Mouse (Mus musculus): Measurements from ENCODE around the gene Fam53b. TPM values are rescaled to one million over a fixed set of nuclear protein-coding genes. Genes with fewer than 3 reads are reported as not detected.

The Fam53b gene
- polyA plus RNA-seq, 1 experiment from 2014 or later = 36.3 TPM

DNA sequence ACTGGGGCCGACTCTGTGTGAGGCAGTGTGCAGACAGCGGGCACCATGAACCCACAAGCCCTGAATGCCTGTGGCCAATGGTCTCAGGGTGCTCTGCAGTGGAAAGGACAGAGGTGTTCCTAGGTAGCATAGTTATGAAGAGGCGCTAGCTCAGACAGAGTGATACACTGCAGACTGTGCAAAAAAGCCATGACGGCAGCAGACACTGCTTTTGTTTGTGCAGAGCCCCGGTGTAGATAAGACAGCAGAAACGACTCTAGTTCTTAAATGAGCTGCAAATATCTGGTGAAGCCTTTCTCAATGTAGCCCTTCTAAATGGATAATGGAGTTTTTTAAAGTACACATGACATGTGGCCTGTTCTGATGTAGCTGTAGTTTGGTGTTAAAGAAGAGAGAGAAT, 73.9 kb downstream of the Fam53b start:
- CTCF ChIA-PET = interaction anchor here (1.0 kb wide), 1 partner anchor 12 kb away, joined by 3 read pairs; no protein-coding TSS in a partner anchor
- ATAC-seq = no peak
- no peak for TF ChIP-seq CTCF (IDR thresholded peaks at IDR 0.05)
- POLR2A ChIA-PET = no interaction called here
- in situ Hi-C loops (cut with MboI; ENCODE audit: low pct_unique_long_range_greater_than_20kb) = no loop called here
- no peak for DNase-seq (ENCODE audit: low read depth, low spot score)
- H3K27me3 ChIP-seq = no peaks in the 10 kb centered on the region

DNA sequence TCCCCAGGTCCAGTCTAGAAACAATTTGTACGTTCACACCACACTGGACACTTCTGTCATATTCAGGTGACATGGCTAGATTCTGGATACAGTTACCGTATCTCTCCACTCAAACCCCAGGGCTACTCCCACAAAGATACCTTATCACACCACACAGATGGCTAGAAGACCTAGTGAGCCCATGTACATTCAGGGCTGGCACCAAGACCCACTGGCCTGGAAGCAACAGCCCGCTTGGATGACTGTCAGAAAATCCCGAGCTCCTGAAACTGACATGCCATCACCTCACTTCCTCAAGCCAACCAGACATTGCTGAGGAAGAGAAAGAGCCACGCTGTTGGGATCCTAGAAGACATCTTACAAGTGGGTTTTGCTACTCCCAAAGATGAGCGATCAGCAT, 74.8 kb downstream of the Fam53b start:
- DNase-seq (ENCODE audit: low read depth, low spot score) = no peak
- CTCF ChIA-PET = interaction anchor here (0.7 to 1.1 kb wide), 3 partner anchors 8 to 72 kb away, joined by 3 read pairs; no protein-coding TSS in a partner anchor
- no peaks in the 10 kb centered on the region for H3K27me3 ChIP-seq
- in situ Hi-C loops (cut with MboI; ENCODE audit: low pct_unique_long_range_greater_than_20kb) = no loop called here
- POLR2A ChIA-PET = interaction anchor here (0.7 kb wide), 1 partner anchor 71 kb away, joined by 4 read pairs; no protein-coding TSS in a partner anchor
- TF ChIP-seq CTCF (IDR thresholded peaks at IDR 0.05) = no peak
- no peak for ATAC-seq

DNA sequence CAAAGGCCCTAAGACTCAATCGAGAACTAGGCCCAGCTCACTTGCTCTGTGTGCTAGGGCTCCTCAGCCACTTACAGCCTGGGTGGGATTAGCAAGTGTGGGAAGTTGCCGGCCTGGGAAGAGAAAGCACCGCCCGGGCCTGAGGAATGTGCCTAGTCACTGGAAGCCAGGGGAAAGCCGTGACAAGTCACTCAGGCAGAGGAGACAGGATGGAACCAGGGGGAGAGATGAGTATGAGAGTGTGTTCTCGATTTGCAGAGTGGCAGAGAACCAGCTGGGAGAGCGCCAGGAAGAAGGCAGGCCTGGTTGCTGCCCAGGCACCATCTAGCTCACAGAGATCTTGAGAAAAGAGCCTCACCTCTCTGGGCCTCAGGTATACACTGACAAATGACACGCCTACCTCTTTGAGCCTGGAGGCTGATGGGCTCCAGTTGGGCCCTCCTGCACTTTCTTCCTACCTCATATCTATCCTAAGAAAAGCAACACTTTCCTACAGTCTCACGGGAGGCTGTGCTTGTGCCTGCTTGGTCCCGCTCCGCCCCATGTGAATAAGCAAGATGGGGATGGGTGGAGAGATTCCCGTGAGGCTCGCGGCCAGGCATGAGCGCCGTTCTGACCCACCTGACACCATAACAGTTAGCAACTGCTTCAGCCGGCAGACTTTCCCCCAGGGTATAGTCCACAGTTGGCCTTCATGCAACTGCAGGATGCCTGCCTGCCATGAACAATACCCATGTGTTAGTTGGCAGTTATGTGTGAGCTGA, 77.4 kb downstream of the Fam53b start:
- CTCF ChIA-PET = interaction anchor here (0.8 to 1.6 kb wide), 7 partner anchors 9 to 78 kb away, joined by 3 to 4 read pairs (median 3); no protein-coding TSS in a partner anchor
- in situ Hi-C loops (cut with MboI; ENCODE audit: low pct_unique_long_range_greater_than_20kb) = no loop called here
- no peaks in the 10 kb centered on the region for H3K27me3 ChIP-seq
- TF ChIP-seq CTCF (IDR thresholded peaks at IDR 0.05) = no peak
- POLR2A ChIA-PET = no interaction called here
- peak; percentile 73 for ATAC-seq
- DNase-seq (ENCODE audit: low read depth, low spot score) = peak; percentile 90

DNA sequence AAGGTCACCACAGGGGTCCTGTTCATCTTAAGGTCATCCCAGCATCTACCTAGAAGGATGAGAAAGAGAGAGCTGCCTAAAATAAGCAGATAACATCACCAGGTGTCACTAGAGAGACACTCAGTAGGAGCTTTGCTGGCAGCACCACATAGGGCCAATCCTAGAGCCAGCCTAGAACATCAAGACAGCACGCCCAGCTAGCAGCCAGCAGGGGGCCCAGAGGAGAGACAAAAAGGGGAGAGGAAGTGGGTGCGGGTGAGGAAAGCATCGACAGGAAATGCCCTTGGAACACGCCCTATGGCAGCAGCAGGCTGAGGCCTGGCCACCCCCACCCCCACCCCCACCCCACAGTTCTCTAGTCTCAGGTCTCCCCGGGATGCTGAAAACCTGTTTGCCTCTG, 78.5 kb downstream of the Fam53b start:
- ChIA-PET CTCF (interaction anchor here (0.8 to 1.6 kb wide), 3 partner anchors 8 to 30 kb away, joined by 3 to 4 read pairs (median 3); no protein-coding TSS in a partner anchor), POLR2A (no interaction called here)
- no peak for TF ChIP-seq CTCF (IDR thresholded peaks at IDR 0.05)
- ATAC-seq (no peak), DNase-seq (ENCODE audit: low read depth, low spot score) (no peak)
- in situ Hi-C loops (cut with MboI; ENCODE audit: low pct_unique_long_range_greater_than_20kb) = no loop called here
- H3K27me3 ChIP-seq = no peaks in the 10 kb centered on the region

DNA sequence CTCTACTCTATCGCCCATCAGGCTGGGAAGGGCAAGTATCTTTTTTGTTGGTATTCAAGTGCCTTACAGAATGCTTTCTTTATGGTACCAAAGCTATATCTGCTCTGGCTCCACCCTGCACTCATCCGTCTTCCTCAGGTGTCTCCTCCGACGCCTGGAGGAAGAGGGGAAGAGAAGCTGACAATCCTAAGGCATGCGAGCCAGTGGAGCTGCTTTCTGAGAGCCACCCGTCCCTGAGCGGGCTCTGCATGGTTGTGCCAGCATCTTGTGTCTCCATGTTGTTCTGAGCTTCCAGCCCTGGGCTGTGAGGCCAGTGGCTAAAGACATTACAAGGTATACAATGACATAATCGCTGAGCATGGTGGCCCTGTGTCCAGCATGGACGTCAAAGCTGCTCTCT, 79.5 kb downstream of the Fam53b start:
- ATAC-seq (no peak), DNase-seq (ENCODE audit: low read depth, low spot score) (no peak)
- in situ Hi-C loops (cut with MboI; ENCODE audit: low pct_unique_long_range_greater_than_20kb) = no loop called here
- POLR2A ChIA-PET = interaction anchor here (0.5 to 0.6 kb wide), 3 partner anchors 17 to 630 kb away, joined by 3 read pairs; no protein-coding TSS in a partner anchor
- no peak for TF ChIP-seq CTCF (IDR thresholded peaks at IDR 0.05)
- no peaks in the 10 kb centered on the region for H3K27me3 ChIP-seq
- CTCF ChIA-PET = interaction anchor here (1.3 to 1.6 kb wide), 3 partner anchors 16 to 50 kb away, joined by 3 read pairs; no protein-coding TSS in a partner anchor

DNA sequence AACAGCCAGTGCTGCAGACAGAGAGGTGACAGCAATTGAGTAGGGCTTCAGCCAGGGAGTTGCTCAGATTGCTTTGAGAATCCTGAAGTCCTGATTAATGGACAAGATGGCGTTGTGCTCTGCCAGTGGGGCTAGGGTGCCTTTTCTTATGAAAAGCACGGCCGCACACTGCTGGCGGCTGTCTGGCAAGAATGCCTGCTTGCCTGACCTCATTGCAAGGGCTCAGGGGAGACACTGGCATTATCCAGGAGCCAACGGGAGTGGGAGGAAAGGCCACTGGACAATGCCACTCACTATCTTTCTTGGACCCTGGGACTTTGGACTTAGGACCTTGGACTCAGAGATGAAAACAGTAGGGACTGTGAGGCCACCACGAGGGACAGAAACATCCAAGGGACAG, 80.2 kb downstream of the Fam53b start:
- ATAC-seq = no peak
- no peaks in the 10 kb centered on the region for H3K27me3 ChIP-seq
- no peak for TF ChIP-seq CTCF (IDR thresholded peaks at IDR 0.05)
- ChIA-PET POLR2A (no interaction called here), CTCF (interaction anchor here (1.3 to 1.4 kb wide), 2 partner anchors 17 to 51 kb away, joined by 3 read pairs; no protein-coding TSS in a partner anchor)
- in situ Hi-C loops (cut with MboI; ENCODE audit: low pct_unique_long_range_greater_than_20kb) = no loop called here
- no peak for DNase-seq (ENCODE audit: low read depth, low spot score)

DNA sequence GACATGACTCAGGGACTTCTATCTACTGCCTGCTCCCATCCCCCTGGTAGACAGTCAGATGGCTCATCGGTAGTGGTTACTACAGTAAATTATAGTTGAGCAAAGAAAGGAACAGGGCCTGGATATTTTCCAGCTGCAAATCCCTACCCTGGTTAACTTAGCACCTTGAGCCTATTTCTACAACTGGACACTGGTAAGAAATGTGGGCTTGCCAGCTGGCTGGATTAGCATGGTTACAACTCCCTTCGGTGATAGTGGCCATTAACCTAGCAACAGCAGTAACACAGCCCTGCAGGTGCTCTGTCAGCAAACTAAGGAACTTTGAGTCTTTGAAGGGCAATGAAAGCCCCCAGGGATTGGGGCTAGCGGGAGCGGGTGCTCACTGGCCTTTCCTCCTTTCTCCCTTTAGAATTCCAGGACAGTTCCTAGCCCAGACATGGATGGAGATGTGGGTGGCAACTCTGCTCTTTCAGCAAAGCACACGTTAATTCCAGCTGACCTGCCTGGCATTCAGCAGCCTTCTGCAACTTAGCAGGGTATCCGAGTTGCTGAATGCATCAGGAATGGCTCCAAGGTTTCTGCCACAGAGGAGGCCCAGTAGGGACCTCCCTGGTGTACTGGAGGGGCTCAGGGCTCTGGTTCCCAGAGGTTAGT, 81.4 kb downstream of the Fam53b start:
- POLR2A ChIA-PET = interaction anchor here (1.1 kb wide), 1 partner anchor 12 kb away, joined by 6 read pairs; no protein-coding TSS in a partner anchor
- H3K27me3 ChIP-seq = no peaks in the 10 kb centered on the region
- DNase-seq (ENCODE audit: low read depth, low spot score) = peak; percentile 59
- no peak for TF ChIP-seq CTCF (IDR thresholded peaks at IDR 0.05)
- in situ Hi-C loops (cut with MboI; ENCODE audit: low pct_unique_long_range_greater_than_20kb) = no loop called here
- no peak for ATAC-seq
- CTCF ChIA-PET = interaction anchor here (1.3 to 1.6 kb wide), 2 partner anchors 13 to 71 kb away, joined by 3 to 4 read pairs; no protein-coding TSS in a partner anchor

DNA sequence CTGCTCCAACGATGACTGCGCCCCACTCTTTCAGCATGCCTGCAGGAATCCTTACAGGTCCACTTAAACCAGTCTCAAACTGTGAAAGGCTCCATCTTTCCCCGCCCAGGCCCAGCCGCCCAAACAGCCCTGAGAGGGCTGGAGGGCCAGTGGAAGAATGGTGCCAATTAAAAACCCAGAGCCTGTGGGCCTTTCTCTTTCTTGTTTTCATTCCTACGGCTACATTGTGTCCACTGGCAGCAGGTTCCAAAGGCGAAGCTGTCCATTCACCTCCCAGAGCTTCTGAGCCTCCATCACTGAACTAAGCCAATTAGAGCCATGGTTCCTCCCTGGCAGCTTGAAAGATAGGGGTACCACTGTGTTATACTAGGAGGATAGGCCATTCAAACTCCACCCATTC, 82.1 kb downstream of the Fam53b start:
- POLR2A ChIA-PET = no interaction called here
- in situ Hi-C loops (cut with MboI; ENCODE audit: low pct_unique_long_range_greater_than_20kb) = no loop called here
- H3K27me3 ChIP-seq = no peaks in the 10 kb centered on the region
- no peak for DNase-seq (ENCODE audit: low read depth, low spot score)
- CTCF ChIA-PET = interaction anchor here (1.3 to 1.6 kb wide), 2 partner anchors 12 to 71 kb away, joined by 3 to 4 read pairs; no protein-coding TSS in a partner anchor
- ATAC-seq = no peak
- TF ChIP-seq CTCF (IDR thresholded peaks at IDR 0.05) = no peak

DNA sequence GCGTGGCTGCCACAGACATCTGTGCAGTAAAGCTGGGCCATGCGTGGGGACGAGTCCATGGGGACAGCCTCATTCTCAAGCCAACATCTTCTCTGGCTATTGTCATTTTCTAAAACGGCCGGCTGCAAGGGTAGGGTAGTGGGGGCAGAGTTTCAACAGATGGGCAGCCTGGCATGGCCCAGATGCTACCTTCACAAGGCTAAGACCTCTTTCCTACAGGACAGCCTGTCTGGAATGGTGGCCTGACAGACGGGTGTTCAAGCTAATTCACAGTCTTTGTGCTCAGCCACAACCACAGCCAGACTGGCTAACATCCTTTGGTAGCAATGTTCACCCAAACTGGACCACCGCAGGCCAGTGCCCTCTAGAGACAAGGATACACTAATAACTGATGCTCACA, 83.2 kb downstream of the Fam53b start:
- ATAC-seq = no peak
- no peak for DNase-seq (ENCODE audit: low read depth, low spot score)
- CTCF ChIA-PET = no interaction called here
- in situ Hi-C loops (cut with MboI; ENCODE audit: low pct_unique_long_range_greater_than_20kb) = no loop called here
- POLR2A ChIA-PET = interaction anchor here (0.6 kb wide), 1 partner anchor 66 kb away, joined by 3 read pairs; no protein-coding TSS in a partner anchor
- H3K27me3 ChIP-seq = no peaks in the 10 kb centered on the region
- TF ChIP-seq CTCF (IDR thresholded peaks at IDR 0.05) = no peak

DNA sequence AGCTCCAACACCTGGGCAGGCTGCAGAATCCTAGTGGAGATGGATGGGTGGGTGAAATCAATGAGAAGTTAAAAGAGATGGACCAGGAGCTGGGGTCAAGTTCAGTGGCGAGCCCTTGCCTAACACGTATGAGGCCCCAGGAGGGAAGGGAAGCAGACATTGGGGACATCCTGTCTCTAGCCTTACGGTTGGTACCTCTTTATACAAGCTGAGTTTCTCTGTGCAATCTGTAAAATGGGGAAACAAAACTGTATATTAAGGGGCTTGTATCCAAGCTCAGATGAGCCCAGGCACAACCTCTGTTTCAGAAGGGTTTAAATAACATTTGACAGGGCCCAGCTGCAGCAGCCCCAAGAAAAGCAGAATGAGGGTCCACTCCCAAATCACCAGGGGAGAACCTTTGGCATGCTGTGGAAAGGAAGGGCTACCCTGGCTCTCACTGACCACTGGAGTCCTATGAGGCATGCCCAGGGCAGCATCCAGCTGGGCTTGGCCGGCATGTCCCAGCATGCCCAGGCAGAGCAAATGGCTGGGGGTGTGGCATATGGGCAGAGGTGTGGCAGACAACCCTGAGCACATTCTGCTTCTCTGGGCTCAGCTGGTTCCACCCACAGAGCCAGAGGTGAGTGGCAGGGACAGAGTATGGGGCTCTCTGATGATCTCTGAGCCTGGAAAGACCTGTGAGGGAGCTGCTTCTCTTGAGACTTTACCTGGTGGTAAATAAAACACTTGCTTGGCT, 84.4 kb downstream of the Fam53b start:
- ATAC-seq (peak; percentile 20), DNase-seq (ENCODE audit: low read depth, low spot score) (no peak)
- no peaks in the 10 kb centered on the region for H3K27me3 ChIP-seq
- TF ChIP-seq CTCF (IDR thresholded peaks at IDR 0.05) = no peak
- POLR2A ChIA-PET = no interaction called here
- in situ Hi-C loops (cut with MboI; ENCODE audit: low pct_unique_long_range_greater_than_20kb) = no loop called here
- CTCF ChIA-PET = interaction anchor here (1.1 to 1.2 kb wide), 3 partner anchors 9 to 82 kb away, joined by 3 to 4 read pairs (median 3); no protein-coding TSS in a partner anchor

Measured in Patski (cell line).